Mouse (Mus musculus) myocyte (in vitro differentiated cells): Measurements from ENCODE around the gene Cxcl13.

Experiments used
- CEBPB ChIP-seq: IDR thresholded peaks from 2 replicates; pipeline ENCODE4 v1.6.1; 2011; ENCODE audit warnings: mild to moderate bottlenecking, moderate library complexity; ENCODE audit not compliant: poor library complexity, insufficient read depth, severe bottlenecking
- E2F4 ChIP-seq: IDR thresholded peaks from one replicate; pipeline ENCODE4 v1.6.1; 2011; ENCODE audit warnings: mild to moderate bottlenecking, control low read depth, moderate library complexity; ENCODE audit not compliant: insufficient read depth
- MAX ChIP-seq: IDR thresholded peaks from one replicate; pipeline ENCODE4 v1.6.1; 2011; ENCODE audit warnings: low read depth, mild to moderate bottlenecking, control low read depth
- MYOG ChIP-seq, 3 experiments: IDR thresholded peaks; one replicate each; pipeline ENCODE4 v1.6.1; 2011; ENCODE audit warnings: control low read depth in 2 of 3, low read depth in 2 of 3, mild to moderate bottlenecking in 2 of 3; ENCODE audit not compliant: insufficient read length in 2 of 3, control insufficient read depth in 1 of 3, insufficient read depth in 1 of 3
- POLR2A ChIP-seq: IDR thresholded peaks from one replicate; pipeline ENCODE4 v1.6.1; 2011; ENCODE audit warnings: low read depth, mild to moderate bottlenecking, control low read depth, moderate library complexity; ENCODE audit not compliant: insufficient read length
- POLR2AphosphoS2 ChIP-seq: IDR thresholded peaks from one replicate; pipeline ENCODE4 v1.6.1; 2011; ENCODE audit warnings: low read depth, control low read depth; ENCODE audit not compliant: insufficient read length
- REST ChIP-seq: IDR thresholded peaks from one replicate; pipeline ENCODE4 v1.6.1; 2011; ENCODE audit warnings: mild to moderate bottlenecking, control low read depth, moderate library complexity; ENCODE audit not compliant: insufficient read depth, insufficient read length
- SRF ChIP-seq: IDR thresholded peaks from one replicate; pipeline ENCODE4 v1.6.1; 2011; ENCODE audit warnings: low read depth; ENCODE audit not compliant: control insufficient read depth, insufficient read length
- TCF12 ChIP-seq: IDR thresholded peaks from one replicate; pipeline ENCODE4 v1.6.1; 2011; ENCODE audit warnings: mild to moderate bottlenecking, control low read depth; ENCODE audit not compliant: poor library complexity, insufficient read depth, severe bottlenecking
- TCF3 ChIP-seq: IDR thresholded peaks from one replicate; pipeline ENCODE4 v1.6.1; 2011; ENCODE audit warnings: low read depth, control low read depth; ENCODE audit not compliant: insufficient read length
- USF1 ChIP-seq: IDR thresholded peaks from one replicate; pipeline ENCODE4 v1.6.1; 2011; ENCODE audit warnings: low read depth, mild to moderate bottlenecking, control low read depth, moderate library complexity

DNA sequence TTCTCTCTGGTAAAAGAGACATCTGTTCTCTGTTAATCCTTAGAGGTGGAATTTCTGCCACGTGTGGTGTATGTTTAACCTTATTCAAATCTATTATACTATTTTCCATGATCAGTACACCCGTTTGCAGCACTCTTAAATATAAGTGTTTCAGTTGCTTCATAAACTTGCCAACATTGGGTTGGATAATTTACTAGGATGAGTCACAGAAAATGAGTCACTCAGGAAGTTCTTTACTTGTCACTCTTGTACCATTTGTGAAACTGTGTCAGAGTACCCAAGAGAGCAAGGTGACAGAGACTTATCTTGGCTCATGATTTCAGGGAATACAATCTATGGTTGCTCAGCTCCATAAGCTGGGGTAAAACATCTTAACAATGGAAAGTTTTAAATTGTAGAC lies 8.2 kb downstream of the Cxcl13 start:
- TF ChIP-seq USF1, result no peak
- no peak for TF ChIP-seq E2F4
- TF ChIP-seq MYOG (IDR thresholded peaks at IDR 0.05; ENCODE audit: control insufficient read depth in 1 of 3, insufficient read depth in 1 of 3, insufficient read length in 2 of 3, low read depth in 2 of 3), result no peak
- TF ChIP-seq MAX, result no peak
- no peak for TF ChIP-seq POLR2AphosphoS2
- no peak for TF ChIP-seq CEBPB
- TF ChIP-seq POLR2A, result no peak
- no peak for TF ChIP-seq TCF12
- no peak for TF ChIP-seq SRF
- TF ChIP-seq TCF3, result no peak
- TF ChIP-seq REST, result no peak
